Mouse (Mus musculus) layer of hippocampus, adult 8-10 months (tissue): ENCODE measurements at regions not wholly inside any gene's neighbourhood (a gene's known extent, or its start where the extent isn't known, plus 50 kb on each side); places are given as distances from the start of the nearest gene placed in this dataset.

ENCODE experiments used
- DNase-seq, 2 experiments: peaks; one replicate each; pipeline ENCODE4 v3.0.0; 2022; ENCODE audit warnings: low spot score in 2 of 2

DNA sequence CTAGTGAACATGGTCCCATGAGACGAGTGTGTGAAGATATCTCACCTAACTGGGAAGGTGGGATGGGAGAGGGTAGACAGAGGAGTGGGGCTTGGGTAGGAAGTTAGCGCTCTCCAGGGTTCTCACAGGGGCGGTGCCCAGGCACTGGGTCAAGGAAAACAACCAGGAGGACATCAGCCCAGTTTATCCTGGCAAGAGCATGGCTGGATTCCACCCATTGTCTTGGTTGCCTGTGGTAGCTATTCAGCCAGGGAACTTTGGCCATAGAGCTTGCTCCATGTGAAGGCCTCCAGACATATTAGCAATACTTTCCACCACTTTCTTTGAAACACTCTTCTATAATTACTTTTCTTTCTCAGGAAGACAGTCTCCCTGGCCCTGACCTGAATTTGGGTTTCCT lies 131.4 kb downstream of the 1700020N01Rik start:
- DNase-seq = no peak

GRCm38 (mm10) chr10:21724999-21725398 lies 132.1 kb downstream of the 1700020N01Rik start:
- DNase-seq = no peak

DNA sequence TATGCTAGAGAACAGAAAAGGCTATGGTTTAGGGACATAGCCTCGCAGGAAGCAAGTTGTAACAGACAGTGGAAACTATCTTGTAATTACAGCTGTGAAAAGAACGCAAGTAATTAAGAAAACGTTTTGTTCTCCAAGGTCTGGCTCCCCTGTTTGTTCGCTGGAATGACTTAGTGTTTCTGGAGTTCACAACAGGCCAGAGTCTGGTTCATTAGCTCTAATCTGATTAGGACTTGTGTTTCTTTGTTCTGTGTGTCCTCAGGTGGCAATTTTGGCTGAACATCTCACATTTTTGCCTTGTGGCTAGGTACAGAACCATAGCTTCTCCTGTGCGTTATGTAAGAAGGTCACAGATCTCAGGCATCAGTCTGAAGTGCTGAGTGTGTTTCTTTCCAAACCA lies 141.7 kb upstream of the Sgk1 start:
- no peak for DNase-seq

GRCm38 (mm10) chr10:21741575-21741974 lies 140.4 kb upstream of the Sgk1 start:
- no peak for DNase-seq

DNA sequence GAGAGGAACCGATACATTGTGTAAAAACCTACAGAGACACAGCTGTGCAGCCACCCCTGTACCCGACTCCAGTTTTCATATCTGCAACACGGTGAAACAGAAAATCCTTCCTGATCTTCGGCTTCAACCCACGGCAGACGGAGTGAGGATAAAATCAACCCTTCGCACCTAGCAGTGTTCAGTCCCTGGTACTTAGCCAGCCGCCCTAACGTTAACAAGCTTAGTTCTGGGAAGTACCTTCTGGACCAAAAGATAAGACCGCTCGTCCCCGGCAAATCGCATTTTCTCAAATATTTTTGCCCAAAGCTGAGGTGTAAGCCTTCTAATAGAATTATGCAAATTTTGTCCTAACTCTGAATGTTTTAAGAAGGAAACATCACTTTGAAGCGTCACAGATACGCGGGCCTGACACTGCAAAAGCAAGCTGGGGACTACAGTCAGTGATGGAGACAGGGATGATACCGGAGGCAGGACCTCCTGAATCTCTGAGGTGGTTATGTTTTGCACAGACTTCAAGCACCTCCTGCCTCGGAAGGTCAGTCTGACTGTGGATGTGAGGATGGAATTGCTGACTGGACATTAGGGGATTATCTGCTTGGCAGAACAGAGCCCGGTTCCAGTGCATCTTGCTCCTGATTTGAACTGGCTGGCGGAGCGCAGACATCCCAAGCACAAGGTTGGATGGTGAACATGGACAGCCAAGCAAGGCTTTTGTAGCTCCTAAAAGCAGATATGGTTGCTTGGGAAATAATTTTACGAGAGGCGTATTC lies 139.8 kb upstream of the Sgk1 start:
- no peak for DNase-seq

- DNase-seq = no peak
Measured at GRCm38 (mm10) chr10:21743396-21743795, 138.6 kb upstream of the Sgk1 start.

DNA sequence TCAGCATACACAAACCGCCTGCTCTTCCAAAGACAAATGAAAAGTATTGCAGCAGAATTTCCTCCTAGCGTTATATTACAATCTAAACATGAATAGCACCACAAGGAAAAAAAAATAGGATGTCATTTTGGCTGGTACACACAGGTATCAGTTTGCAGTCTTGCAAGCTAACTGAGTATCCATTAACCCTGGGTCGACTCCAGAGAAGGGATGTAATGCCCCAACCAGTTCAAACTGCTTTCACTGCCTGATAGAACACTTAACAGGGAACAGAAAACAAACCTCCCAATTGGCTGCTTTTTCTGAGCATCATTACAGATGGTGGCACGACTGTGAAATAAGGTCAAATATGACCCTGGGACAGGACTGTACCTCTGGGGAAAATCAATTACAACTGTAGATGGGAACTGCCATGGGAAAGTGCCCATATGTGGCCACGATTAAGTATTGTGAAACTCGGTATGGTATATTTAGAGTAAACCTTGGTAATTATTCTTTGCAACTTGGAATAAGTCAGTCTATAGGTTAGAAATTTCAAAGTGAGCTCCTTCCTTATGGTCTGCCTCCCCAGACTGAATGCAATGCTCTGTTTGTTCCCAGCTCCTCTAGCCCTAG lies 137.5 kb upstream of the Sgk1 start:
- no peak for DNase-seq

DNA sequence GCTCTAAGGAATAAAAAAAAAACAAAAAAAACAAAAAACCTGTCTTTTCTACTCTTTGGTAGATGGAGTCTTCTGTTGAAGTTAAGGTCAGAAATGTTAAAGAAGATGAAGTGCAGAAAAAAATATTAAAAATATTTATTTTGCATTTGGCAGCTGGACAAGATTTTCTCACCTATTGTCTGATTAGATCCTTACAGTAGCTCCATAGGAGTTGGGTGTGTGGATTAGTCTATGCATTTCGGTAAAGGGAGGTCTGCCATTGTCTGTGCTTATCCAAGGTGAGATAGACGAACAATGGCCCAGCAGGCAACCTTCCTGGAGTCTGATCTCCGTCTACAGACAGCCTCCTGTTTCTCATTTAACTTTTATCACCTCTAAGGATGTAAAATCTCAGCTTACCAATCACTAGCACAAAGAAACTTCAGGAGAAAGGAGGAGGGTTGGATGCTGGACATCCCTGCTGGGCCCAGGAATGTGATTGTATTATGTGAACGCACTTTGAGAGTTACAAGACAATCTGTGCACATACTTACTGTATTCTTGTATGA lies 136.0 kb upstream of the Sgk1 start:
- no peak for DNase-seq

GRCm38 (mm10) chr10:21746713-21747112 lies 135.3 kb upstream of the Sgk1 start:
- no peak for DNase-seq

- DNase-seq = no peak
Measured at GRCm38 (mm10) chr10:21751326-21751725, 130.7 kb upstream of the Sgk1 start.

DNA sequence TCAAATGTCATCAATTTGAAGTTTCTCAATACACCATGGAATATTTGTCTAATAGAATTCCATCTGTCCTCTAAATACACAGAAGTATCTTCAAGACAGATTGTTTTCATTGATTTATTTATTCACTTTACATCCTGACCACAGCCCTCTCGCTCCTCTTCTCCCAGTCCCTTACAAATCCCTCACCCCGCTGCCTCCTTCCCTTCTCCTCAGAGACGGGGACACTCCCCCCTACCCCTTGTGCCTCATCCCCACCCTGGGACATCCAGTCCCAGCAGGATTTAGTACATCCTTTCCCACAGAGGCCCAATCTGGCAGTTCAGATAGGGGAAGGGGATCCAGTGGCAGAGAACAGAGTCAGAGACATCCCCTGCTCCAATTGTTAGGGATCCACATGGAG lies 129.6 kb upstream of the Sgk1 start:
- DNase-seq = no peak

DNA sequence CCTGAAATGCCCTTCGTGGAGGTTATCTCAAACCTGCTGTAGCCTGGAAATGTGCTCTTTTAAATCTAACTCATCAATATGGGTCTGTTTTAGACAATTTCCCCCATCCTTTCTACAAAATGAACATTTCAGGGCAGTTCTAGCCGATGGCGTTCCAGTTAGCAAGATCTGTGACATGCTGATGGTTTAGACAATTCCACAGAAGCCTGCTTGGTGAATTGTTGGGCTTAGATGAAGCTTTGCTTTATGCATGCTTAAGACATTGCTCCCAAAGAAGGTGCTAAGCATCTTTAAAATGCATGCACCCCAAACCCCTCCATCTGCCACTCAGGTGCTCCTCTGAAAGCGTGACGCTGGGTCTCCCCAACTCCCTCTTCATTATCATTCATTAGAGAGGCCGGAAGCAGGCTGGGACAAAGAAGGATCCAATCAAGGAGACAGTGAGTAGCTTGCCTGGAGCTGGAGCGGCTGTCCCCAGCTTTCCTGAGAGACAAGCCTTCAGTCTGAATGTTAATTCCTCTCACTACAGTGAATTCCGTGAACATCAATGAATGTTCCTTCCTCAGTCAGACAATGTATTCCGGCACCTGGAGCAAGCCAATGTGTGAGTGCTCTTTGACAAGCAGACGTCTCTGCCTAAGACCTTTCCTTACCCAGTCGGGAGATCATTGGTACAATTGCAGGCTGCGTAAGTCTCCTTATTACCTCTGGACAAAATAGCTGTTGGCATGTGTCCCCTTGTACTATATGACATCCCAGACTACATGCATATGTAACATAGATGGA lies 127.0 kb upstream of the Sgk1 start:
- DNase-seq = no peak

DNA sequence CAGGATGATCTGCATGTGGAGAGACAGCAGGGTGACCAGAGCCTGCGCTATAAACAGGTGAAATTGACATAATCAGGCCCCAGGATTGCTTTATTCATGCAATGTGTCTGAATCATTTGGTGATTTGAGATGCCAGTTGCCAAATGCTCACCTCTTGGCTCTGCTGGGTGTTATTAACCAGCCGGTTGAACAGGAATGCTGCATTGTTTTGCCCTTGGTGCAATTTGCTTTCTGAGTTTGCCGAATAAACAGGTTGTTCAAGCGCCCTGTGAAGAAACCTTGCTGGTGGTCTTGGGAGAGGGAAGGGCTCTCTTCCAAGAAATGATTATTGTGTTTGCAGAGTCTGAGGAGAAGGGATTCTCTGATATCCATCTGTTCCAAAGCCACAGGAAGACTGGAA lies 126.3 kb upstream of the Sgk1 start:
- no peak for DNase-seq

- no peak for DNase-seq
Measured at GRCm38 (mm10) chr10:21756811-21757210, 125.2 kb upstream of the Sgk1 start.

DNA sequence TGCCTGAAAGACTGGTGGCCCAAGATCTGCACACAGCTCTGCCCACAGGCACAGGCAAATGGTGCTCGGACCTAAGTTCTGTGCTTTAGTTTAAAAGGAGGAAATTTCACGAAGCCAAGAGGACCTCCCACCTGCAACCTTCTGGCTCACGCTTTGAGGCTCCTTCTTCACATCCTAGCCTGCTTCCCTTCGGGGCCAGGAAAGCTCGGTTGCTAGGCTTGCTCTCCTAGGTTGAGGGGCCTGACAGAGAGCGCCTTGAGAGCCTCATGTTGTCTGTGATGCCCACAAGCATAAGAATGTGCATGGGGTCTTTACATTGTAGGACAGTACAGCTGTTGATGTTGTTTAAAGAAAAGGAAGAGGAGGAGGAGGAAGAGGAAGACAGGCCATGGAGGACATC lies 123.9 kb upstream of the Sgk1 start:
- no peak for DNase-seq

DNA sequence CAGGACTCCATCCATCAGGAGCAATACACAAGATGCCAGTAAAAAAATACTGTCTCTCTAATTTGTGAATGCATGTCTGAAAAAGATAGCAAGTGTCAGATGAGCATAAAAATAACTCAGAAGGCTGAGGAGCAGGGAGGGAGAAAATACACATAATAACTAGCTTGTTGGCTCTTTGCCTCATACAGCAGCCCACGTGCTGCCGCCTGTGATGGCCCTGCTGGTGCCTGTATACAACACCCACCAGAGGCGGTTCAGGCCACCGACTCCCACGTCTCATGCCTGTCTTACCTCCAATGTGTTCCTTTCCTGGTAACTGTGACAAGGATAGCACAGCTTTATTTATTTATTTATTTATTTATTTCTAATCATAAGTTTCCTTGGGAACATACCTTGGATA lies 119.5 kb upstream of the Sgk1 start:
- peak; percentile 55 to 66 for DNase-seq

- no peak for DNase-seq
Measured at GRCm38 (mm10) chr10:21763017-21763964, 118.7 kb upstream of the Sgk1 start.

DNA sequence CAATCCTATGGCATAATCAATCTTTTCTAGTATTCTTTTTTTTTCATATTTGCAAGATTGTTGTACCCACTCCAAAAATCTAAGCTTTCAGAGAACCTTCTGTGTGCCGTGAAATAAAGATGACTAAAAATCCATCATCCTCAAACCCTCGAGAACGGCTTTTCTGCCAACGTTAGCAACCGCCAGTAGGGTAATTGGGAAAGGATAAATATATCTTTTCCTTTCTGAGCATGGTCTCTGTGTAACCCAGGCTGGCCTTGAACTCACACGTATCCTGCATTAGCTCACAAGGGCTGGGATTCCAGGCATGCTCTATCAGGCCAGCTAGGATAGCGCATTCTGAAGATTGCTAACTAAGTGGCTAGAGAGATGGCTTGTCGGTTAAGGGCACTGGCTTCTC lies 117.9 kb upstream of the Sgk1 start:
- no peak for DNase-seq

GRCm38 (mm10) chr10:21764891-21765290 lies 117.1 kb upstream of the Sgk1 start:
- DNase-seq = no peak

DNA sequence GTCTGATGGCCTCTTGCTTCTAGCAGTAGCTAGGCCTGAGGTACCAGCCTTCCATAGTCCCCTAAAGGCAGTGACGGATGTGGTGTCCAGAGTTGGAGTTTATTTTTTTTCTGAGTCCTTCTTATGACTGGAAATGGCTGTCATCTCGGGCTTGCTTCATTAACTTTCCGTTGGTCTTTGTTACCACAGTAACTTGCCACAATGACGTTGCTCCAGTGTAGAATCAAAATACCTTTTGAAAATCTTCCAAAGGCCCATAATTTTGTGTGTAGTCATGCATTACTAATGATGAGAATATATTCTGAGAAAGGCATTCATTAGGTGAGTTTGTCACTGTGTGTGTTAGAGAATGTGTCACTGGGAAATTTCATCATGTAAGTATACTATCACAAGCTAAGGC lies 108.4 kb upstream of the Sgk1 start:
- no peak for DNase-seq

- DNase-seq = no peak
Measured at GRCm38 (mm10) chr10:21775441-21775840, 106.5 kb upstream of the Sgk1 start.
